Comparison of ENCODE assay signal across 9 mouse cellular contexts in genomic region chr19:46740341-46741008, GRCm38 (mm10). TPM values are rescaled to one million over a fixed set of nuclear protein-coding genes. Genes with fewer than 3 reads are reported as not detected.
DNase-seq lines count a peak whose midpoint lies in the region; ATAC-seq and TF ChIP-seq lines count a peak whose summit lies in the region.
"Had no signal": no experiment of that assay in that cellular context is flagged by ENCODE, and none has a peak within 500 bp of the region (broad histone marks: within the 10 kb centered on the region; RNA-seq: fewer than 3 reads in every experiment).

No protein-coding gene starts in this region.

- intact Hi-C loops in left cerebral cortex, postnatal 25 days (cut with DNase I), result loop anchor here (1.0 kb wide), 2 partner anchors 70 to 152 kb away; no protein-coding TSS in a partner anchor

- H3K4me1 ChIP-seq in hindbrain, postnatal 0 days (ENCODE audit: insufficient read depth, low read length), result no peaks in the 10 kb centered on the region
- no peaks in the 10 kb centered on the region for H3K4me1 ChIP-seq in neural tube, embryonic 11.5 days (ENCODE audit: control insufficient read depth, insufficient read depth, low read length)

- no peak overlapping the region for H3K4me2 ChIP-seq in hindbrain, postnatal 0 days (ENCODE audit: low read depth, low read length)
- H3K4me2 ChIP-seq in neural tube, embryonic 11.5 days (ENCODE audit: low read depth), result no peak overlapping the region

- H3K4me3 ChIP-seq in hindbrain, postnatal 0 days (ENCODE audit: low read length), result no peak overlapping the region
- H3K4me3 ChIP-seq in neural tube, embryonic 11.5 days (ENCODE audit: low read depth, low read length), result no peak overlapping the region
- H3K4me3 ChIP-seq: myocyte had no signal

- ATAC-seq in erythroblast, adult 5-6 weeks (replicated peaks; ENCODE audit: low FRiP score, poor library complexity, severe bottlenecking), result peak; percentile 71
- ATAC-seq in hindbrain, postnatal 0 days, result peak; percentile 64
- ATAC-seq in neural tube, embryonic 11.5 days (ENCODE audit: insufficient read depth, low FRiP score, low TSS enrichment), result no peak

- H3K27ac ChIP-seq in hindbrain, postnatal 0 days, result no peak overlapping the region
- no peak overlapping the region for H3K27ac ChIP-seq in neural tube, embryonic 11.5 days (ENCODE audit: low read depth, low read length)

- TF ChIP-seq CTCF in hindbrain, postnatal 0 days (IDR thresholded peaks at IDR 0.05; ENCODE audit: low read depth), result peak; percentile 92

- H3K36me3 ChIP-seq in hindbrain, postnatal 0 days (ENCODE audit: insufficient read depth, low read length), result no peaks in the 10 kb centered on the region
- no peaks in the 10 kb centered on the region for H3K36me3 ChIP-seq in neural tube, embryonic 11.5 days (ENCODE audit: control insufficient read depth, insufficient read depth, low read length)

- WGBS in hindbrain, postnatal 0 days, result 59% methylated on average over 7 of the region's 7 CpGs
- 55% methylated on average over 7 of the region's 7 CpGs for WGBS in neural tube, embryonic 11.5 days

- H3K9me3 ChIP-seq in hindbrain, postnatal 0 days (ENCODE audit: low read length), result no peaks in the 10 kb centered on the region
- H3K9me3 ChIP-seq in neural tube, embryonic 11.5 days (ENCODE audit: control insufficient read depth, low read length), result no peaks in the 10 kb centered on the region

- DNase-seq in ovary, postnatal 14 days (ENCODE audit: low spot score), result peak; percentile 72
- DNase-seq in ovary, adult 18-20 months (ENCODE audit: low spot score), result no peak
- peak; percentile 27 for DNase-seq in adrenal gland, postnatal 25 days
- peak; percentile 91 for DNase-seq in hindbrain, postnatal 0 days (ENCODE audit: low spot score)
- DNase-seq in left cerebral cortex, postnatal 25 days (ENCODE audit: low spot score in 2 of 2), result peak; percentile 79
- peak; percentile 59 for DNase-seq in neural tube, embryonic 11.5 days (ENCODE audit: low spot score)
- peak; percentile 77 for DNase-seq in thymus, postnatal 4 days

- H3K9ac ChIP-seq in hindbrain, postnatal 0 days (replicated peaks; ENCODE audit: low read length), result no peak overlapping the region
- H3K9ac ChIP-seq in neural tube, embryonic 11.5 days (ENCODE audit: low read length), result no peak overlapping the region

- H3K27me3 ChIP-seq in hindbrain, postnatal 0 days (ENCODE audit: insufficient read depth, low read length), result no peaks in the 10 kb centered on the region
- no peaks in the 10 kb centered on the region for H3K27me3 ChIP-seq in neural tube, embryonic 11.5 days (ENCODE audit: control insufficient read depth, insufficient read depth, low read length)

RNA-seq across cellular contexts. Expression of gene Cnnm2, which starts 20.9 kb away (rescaled TPM):
- total RNA-seq in adrenal gland, postnatal 25 days (2021), result 19.5 and 20.9 TPM in 2 replicates
- 34.0 and 36.6 TPM in 2 replicates for total RNA-seq in erythroblast, adult 5-6 weeks (2015; ENCODE audit: low replicate concordance)
- total RNA-seq in erythroblast, adult 5-6 weeks (2017; ENCODE audit: low replicate concordance), result 51.7 and 58.0 TPM in 2 replicates
- total RNA-seq in hindbrain, postnatal 0 days (2014; rRNA removed), result 45.7 and 47.2 TPM in 2 replicates
- polyA plus RNA-seq in hindbrain, postnatal 0 days (2015; fragmentation: Nextera tagmentation; extraction: Ambion mirVana), result 9.5 and 9.6 TPM in 2 replicates
- total RNA-seq in left cerebral cortex, postnatal 25 days (2021), result 10 to 100 TPM; 33.3 to 33.9 TPM
- 5.4 and 6.8 TPM in 2 replicates for polyA plus RNA-seq in neural tube, embryonic 11.5 days (2014; fragmentation: Nextera tagmentation; extraction: Ambion mirVana)

RNA-seq across cellular contexts. Expression of gene As3mt, which starts 33.2 kb away (rescaled TPM):
- 86.5 and 93.0 TPM in 2 replicates for total RNA-seq in adrenal gland, postnatal 25 days (2021)
- 2.9 TPM in 2 replicates for total RNA-seq in erythroblast, adult 5-6 weeks (2015; ENCODE audit: low replicate concordance)
- 4.2 and 5.9 TPM in 2 replicates for total RNA-seq in erythroblast, adult 5-6 weeks (2017; ENCODE audit: low replicate concordance)
- total RNA-seq in hindbrain, postnatal 0 days (2014; rRNA removed), result 16.0 and 19.0 TPM in 2 replicates
- polyA plus RNA-seq in hindbrain, postnatal 0 days (2015; fragmentation: Nextera tagmentation; extraction: Ambion mirVana), result 32.9 and 34.9 TPM in 2 replicates
- total RNA-seq in left cerebral cortex, postnatal 25 days (2021), result 10 to 100 TPM; 22.0 to 24.4 TPM
- polyA plus RNA-seq in neural tube, embryonic 11.5 days (2014; fragmentation: Nextera tagmentation; extraction: Ambion mirVana), result 33.0 and 35.2 TPM in 2 replicates

RNA-seq across cellular contexts. Expression of gene Borcs7, which starts 50.8 kb away (rescaled TPM):
- 14.4 and 18.0 TPM in 2 replicates for total RNA-seq in adrenal gland, postnatal 25 days (2021)
- total RNA-seq in erythroblast, adult 5-6 weeks (2015; ENCODE audit: low replicate concordance), result 0.63 TPM in 1 of 2 replicates, not detected in the other
- total RNA-seq in erythroblast, adult 5-6 weeks (2017; ENCODE audit: low replicate concordance), result 0.28 and 0.85 TPM in 2 replicates
- 9.3 and 11.2 TPM in 2 replicates for total RNA-seq in hindbrain, postnatal 0 days (2014; rRNA removed)
- polyA plus RNA-seq in hindbrain, postnatal 0 days (2015; fragmentation: Nextera tagmentation; extraction: Ambion mirVana), result 37.1 and 38.9 TPM in 2 replicates
- total RNA-seq in left cerebral cortex, postnatal 25 days (2021), result 10 to 100 TPM; 22.5 to 25.6 TPM
- 14.1 and 14.7 TPM in 2 replicates for polyA plus RNA-seq in neural tube, embryonic 11.5 days (2014; fragmentation: Nextera tagmentation; extraction: Ambion mirVana)
